Mouse (Mus musculus): ENCODE results near the gene Bckdk. TPM values are rescaled to one million over a fixed set of nuclear protein-coding genes. Genes with fewer than 3 reads are reported as not detected.
"Not testable (repeated sequence)": the region's sequence is repeated elsewhere in the genome, so short reads cannot be mapped to it uniquely, and the experiment has no call there.

Bckdk gene
- total and polyA plus RNA-seq, 3 experiments: 104 to 165 (median 131) TPM

GRCm38 (mm10) chr7:127888821-127889220, 15.1 kb upstream of the Bckdk start:
- H3K27ac ChIP-seq: no peak overlapping the region
- intact Hi-C loops (cut with DNase I): no loop called here
- no peak overlapping the region for H3K9ac ChIP-seq (ENCODE audit: low read depth, low read length)
- 51% methylated on average over 3 of the region's 3 CpGs for WGBS
- H3K27me3 ChIP-seq (ENCODE audit: control insufficient read depth, insufficient read depth, low read length): no peaks in the 10 kb centered on the region
- H3K36me3 ChIP-seq (ENCODE audit: control insufficient read depth, insufficient read depth, low read length): no peaks in the 10 kb centered on the region
- TF ChIP-seq EP300 (IDR thresholded peaks at IDR 0.05; ENCODE audit: insufficient read depth, low read depth, low read length) (no peak), POLR2A (IDR thresholded peaks at IDR 0.05; ENCODE audit: insufficient read depth, low read depth, low read length) (no peak), CTCF (IDR thresholded peaks at IDR 0.05) (no peak)
- no peak overlapping the region for H3K4me3 ChIP-seq
- DNase-seq: no peak
- peaks cover 3% of the 10 kb centered on the region for H3K4me1 ChIP-seq (ENCODE audit: control insufficient read depth, insufficient read depth, low read length)
- no peaks in the 10 kb centered on the region for H3K79me2 ChIP-seq (replicated peaks; ENCODE audit: control insufficient read depth, insufficient read depth, low read length)

- TF ChIP-seq EP300 (IDR thresholded peaks at IDR 0.05; ENCODE audit: insufficient read depth, low read depth, low read length) (no peak), POLR2A (IDR thresholded peaks at IDR 0.05; ENCODE audit: insufficient read depth, low read depth, low read length) (no peak), CTCF (IDR thresholded peaks at IDR 0.05) (no peak)
- no peaks in the 10 kb centered on the region; the same call in none of the 2 replicates for H3K4me1 ChIP-seq (ENCODE audit: control insufficient read depth, insufficient read depth, low read length)
- WGBS: 59% methylated on average over 4 of the region's 4 CpGs
- no peaks in the 10 kb centered on the region for H3K79me2 ChIP-seq (replicated peaks; ENCODE audit: control insufficient read depth, insufficient read depth, low read length)
- H3K4me3 ChIP-seq: no peak within 1 kb of the TSS
- H3K27ac ChIP-seq: no peak within 1 kb of the TSS
- no peaks in the 10 kb centered on the region for H3K27me3 ChIP-seq (ENCODE audit: control insufficient read depth, insufficient read depth, low read length)
- intact Hi-C loops (cut with DNase I): no loop called here
- DNase-seq: no peak
- no peaks in the 10 kb centered on the region for H3K36me3 ChIP-seq (ENCODE audit: control insufficient read depth, insufficient read depth, low read length)
- no peak within 1 kb of the TSS for H3K9ac ChIP-seq (ENCODE audit: low read depth, low read length)
Measured at GRCm38 (mm10) chr7:127890798-127891197, 13.1 kb upstream of the Bckdk start, which contains the start of gene Prss53. Prss53 (minus strand) TSS chr7:127890970.

DNA sequence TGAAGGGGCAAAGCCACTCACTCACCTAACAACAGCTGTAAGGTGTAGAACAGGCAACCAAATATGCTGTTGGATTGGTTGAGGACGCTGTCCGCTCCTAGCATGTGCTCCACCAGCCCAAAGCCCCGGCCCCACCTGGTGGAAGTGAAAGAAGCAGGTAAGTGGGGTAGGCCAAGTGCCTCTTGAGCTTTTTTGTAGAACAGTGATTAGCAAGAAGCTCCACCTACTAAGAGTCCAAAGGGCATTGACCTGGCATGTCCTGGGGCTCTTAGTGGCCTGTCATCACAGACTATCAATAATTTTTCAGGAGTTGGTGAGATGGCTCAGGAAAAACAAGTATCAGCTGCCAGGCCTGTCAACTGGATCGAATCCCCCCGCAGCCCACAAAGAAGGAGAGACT, 9.4 kb upstream of the Bckdk start:
- intact Hi-C loops (cut with DNase I): no loop called here
- Histone ChIP-seq H3K36me3 (ENCODE audit: control insufficient read depth, insufficient read depth, low read length) (no peaks in the 10 kb centered on the region), H3K4me3 (peak overlapping the region; percentile 72; the same call in 1 of the 2 replicates), H3K9ac (ENCODE audit: low read depth, low read length) (no peak overlapping the region), H3K4me1 (ENCODE audit: control insufficient read depth, insufficient read depth, low read length) (peaks cover 2% of the 10 kb centered on the region), H3K27ac (no peak overlapping the region; the same call in 1 of the 2 replicates), H3K27me3 (ENCODE audit: control insufficient read depth, insufficient read depth, low read length) (no peaks in the 10 kb centered on the region), H3K79me2 (replicated peaks; ENCODE audit: control insufficient read depth, insufficient read depth, low read length) (no peaks in the 10 kb centered on the region)
- DNase-seq: no peak
- no peak for TF ChIP-seq EP300 (IDR thresholded peaks at IDR 0.05; ENCODE audit: insufficient read depth, low read depth, low read length)
- no peak for TF ChIP-seq POLR2A (IDR thresholded peaks at IDR 0.05; ENCODE audit: insufficient read depth, low read depth, low read length)
- no peak for TF ChIP-seq CTCF (IDR thresholded peaks at IDR 0.05)
- WGBS: 72% methylated on average over 5 of the region's 5 CpGs

- TF ChIP-seq EP300 (IDR thresholded peaks at IDR 0.05; ENCODE audit: insufficient read depth, low read depth, low read length) (peak; percentile 81), POLR2A (IDR thresholded peaks at IDR 0.05; ENCODE audit: insufficient read depth, low read depth, low read length) (peak; percentile 82), CTCF (IDR thresholded peaks at IDR 0.05) (peak; percentile 61)
- intact Hi-C loops (cut with DNase I): no loop called here
- peak within 1 kb of the TSS; percentile 72 for H3K4me3 ChIP-seq
- peak; percentile 95 to 97 for DNase-seq
- under 1% methylated on average over 26 of the region's 26 CpGs for whole genome bisulfite sequencing
- no peaks in the 10 kb centered on the region for H3K36me3 ChIP-seq (ENCODE audit: control insufficient read depth, insufficient read depth, low read length)
- peaks cover 2% of the 10 kb centered on the region for H3K4me1 ChIP-seq (ENCODE audit: control insufficient read depth, insufficient read depth, low read length)
- H3K9ac ChIP-seq (ENCODE audit: low read depth, low read length): peak within 1 kb of the TSS; percentile 59
- H3K79me2 ChIP-seq (replicated peaks; ENCODE audit: control insufficient read depth, insufficient read depth, low read length): no peaks in the 10 kb centered on the region
- H3K27me3 ChIP-seq (ENCODE audit: control insufficient read depth, insufficient read depth, low read length): no peaks in the 10 kb centered on the region
- H3K27ac ChIP-seq: peak within 1 kb of the TSS; percentile 75
Measured at GRCm38 (mm10) chr7:127895442-127895841, 8.4 kb upstream of the Bckdk start, which contains the start of the genes Gm21974 and Vkorc1. Gm21974 (minus strand) TSS chr7:127895454. Vkorc1 (minus strand) TSS chr7:127895617.

DNA sequence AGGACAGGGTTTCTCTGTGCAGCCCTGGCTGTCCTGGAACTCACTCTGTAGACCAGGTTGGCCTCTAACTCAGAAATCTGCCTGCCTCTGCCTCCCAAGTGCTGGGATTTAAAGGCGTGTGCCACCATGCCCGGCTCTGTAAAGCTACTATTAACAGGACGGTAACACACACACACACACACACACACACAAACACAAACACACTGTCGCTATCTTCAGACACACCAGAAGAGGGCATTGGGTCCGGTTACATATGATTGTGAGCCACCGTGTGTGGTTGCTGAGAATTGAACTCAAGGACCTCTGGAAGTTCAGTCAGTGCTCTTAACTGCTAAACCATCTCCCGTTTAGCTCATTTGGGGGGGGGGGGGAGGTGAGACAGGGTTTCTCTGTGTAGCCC, 8.0 kb upstream of the Bckdk start:
- H3K9ac ChIP-seq (ENCODE audit: low read depth, low read length); H3K27me3 ChIP-seq (ENCODE audit: control insufficient read depth, insufficient read depth, low read length); DNase-seq; H3K4me1 ChIP-seq (ENCODE audit: control insufficient read depth, insufficient read depth, low read length); intact Hi-C loops (cut with DNase I); H3K79me2 ChIP-seq (replicated peaks; ENCODE audit: control insufficient read depth, insufficient read depth, low read length); H3K36me3 ChIP-seq (ENCODE audit: control insufficient read depth, insufficient read depth, low read length): not testable (repeated sequence)
- peak overlapping the region; percentile 72 for H3K4me3 ChIP-seq
- WGBS: 71% methylated on average over 7 of the region's 7 CpGs
- H3K27ac ChIP-seq: peak overlapping the region; percentile 75

DNA sequence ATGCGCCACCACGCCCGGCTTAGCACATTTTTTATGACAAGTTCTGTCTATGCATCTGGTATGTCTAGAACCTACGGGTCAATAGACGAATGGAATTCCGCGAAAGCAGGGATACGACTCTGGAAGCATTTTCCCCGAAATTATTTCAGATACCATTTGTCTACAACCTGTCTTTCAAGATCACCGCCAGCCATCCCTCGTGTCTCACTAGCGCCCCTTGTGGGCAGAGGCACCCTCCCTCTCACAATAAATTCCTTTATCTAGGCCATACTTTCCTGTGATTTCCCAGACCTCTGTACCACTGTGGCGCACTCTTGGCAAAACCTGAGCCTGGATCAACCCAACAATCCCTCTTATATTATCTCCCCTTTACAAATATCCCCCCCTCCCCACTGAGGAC, 7.5 kb upstream of the Bckdk start:
- peak; percentile 46 to 67 for DNase-seq
- no peak overlapping the region for H3K4me3 ChIP-seq
- no peaks in the 10 kb centered on the region for H3K79me2 ChIP-seq (replicated peaks; ENCODE audit: control insufficient read depth, insufficient read depth, low read length)
- TF ChIP-seq CTCF (IDR thresholded peaks at IDR 0.05) (peak; percentile 83), POLR2A (IDR thresholded peaks at IDR 0.05; ENCODE audit: insufficient read depth, low read depth, low read length) (no peak), EP300 (IDR thresholded peaks at IDR 0.05; ENCODE audit: insufficient read depth, low read depth, low read length) (no peak)
- no peak overlapping the region for H3K9ac ChIP-seq (ENCODE audit: low read depth, low read length)
- WGBS: 60% methylated on average over 13 of the region's 13 CpGs
- no peaks in the 10 kb centered on the region for H3K36me3 ChIP-seq (ENCODE audit: control insufficient read depth, insufficient read depth, low read length)
- H3K4me1 ChIP-seq (ENCODE audit: control insufficient read depth, insufficient read depth, low read length): peaks cover 2% of the 10 kb centered on the region
- H3K27me3 ChIP-seq (ENCODE audit: control insufficient read depth, insufficient read depth, low read length): no peaks in the 10 kb centered on the region
- no peak overlapping the region for H3K27ac ChIP-seq
- intact Hi-C loops (cut with DNase I): no loop called here
